Mouse (Mus musculus) midbrain, embryonic 14.5 days (tissue): ENCODE results near the gene Nav1. TPM values are rescaled to one million over a fixed set of nuclear protein-coding genes. Genes with fewer than 3 reads are reported as not detected.

Experiments used
- ATAC-seq: fragments of 200-750 bp; cut with Nextera tagmentation; 2 replicates; pipeline ENCODE4 v1.8.0; 2017; ENCODE audit warnings: moderate number of reproducible peaks, moderate library complexity; ENCODE audit not compliant: low FRiP score, low TSS enrichment
- DNase-seq: peaks from one replicate; pipeline ENCODE4 v3.0.0-alpha.2; 2015
- H3K27ac ChIP-seq: fragments of 300-500 bp; sonication (generic); replicated peaks from 2 replicates; pipeline ENCODE4 v1.5.1; 2014; ENCODE audit warnings: mild to moderate bottlenecking, low read depth, low read length, moderate library complexity
- H3K27me3 ChIP-seq: fragments of 300-500 bp; sonication (generic); 2 replicates; pipeline ENCODE4 v1.6.1; 2014; ENCODE audit warnings: low read length, control low read depth, mixed read lengths; ENCODE audit not compliant: control insufficient read depth, insufficient read depth
- H3K36me3 ChIP-seq: fragments of 300-500 bp; sonication (generic); 2 replicates; pipeline ENCODE4 v1.6.1; 2014; ENCODE audit warnings: low read length, control low read depth; ENCODE audit not compliant: control insufficient read depth, insufficient read depth
- H3K4me1 ChIP-seq: fragments of 300-500 bp; sonication (generic); 2 replicates; pipeline ENCODE4 v1.6.1; 2014; ENCODE audit warnings: mild to moderate bottlenecking, antibody characterized with exemption, low read length, control low read depth; ENCODE audit not compliant: control insufficient read depth, insufficient read depth
- H3K4me2 ChIP-seq: fragments of 300-500 bp; sonication (generic); 2 replicates; pipeline ENCODE4 v1.6.1; 2014; ENCODE audit warnings: mild to moderate bottlenecking, low read length, moderate library complexity
- H3K4me3 ChIP-seq: fragments of 300-500 bp; sonication (generic); replicated peaks from 2 replicates; pipeline ENCODE4 v1.5.1; 2014; ENCODE audit warnings: low read depth, low read length
- H3K9ac ChIP-seq: fragments of 300-500 bp; sonication (generic); replicated peaks from 2 replicates; pipeline ENCODE4 v1.6.1; 2014; ENCODE audit warnings: mild to moderate bottlenecking, low read length, moderate library complexity
- H3K9me3 ChIP-seq: fragments of 300-500 bp; sonication (generic); 2 replicates; pipeline ENCODE4 v1.6.1; 2016; ENCODE audit warnings: low read length, control low read depth, mixed read lengths; ENCODE audit not compliant: control insufficient read depth
- WGBS: fragments of 180-500 bp; shearing (Covaris S2); extraction: QIAGEN DNeasy Blood & Tissue Kit; methylation state at CpG from one replicate; pipeline ENCODE4 v1.1.7; 2014; 5-methylcytosine and 5-hydroxymethylcytosine counted together
- polyA plus RNA-seq: library from polyadenylated mRNA; unstranded; fragments of >200 nt; fragmentation: Nextera tagmentation; extraction: Ambion mirVana; gene quantifications from 2 replicates; pipeline ENCODE4 v1.2.1, GENCODE M21; 2014

The Nav1 gene
- polyA plus RNA-seq, 1 experiment from 2014 or later, result 56.3 TPM

GRCm38 (mm10) chr1:135593560-135594278, 13.4 kb downstream of the Nav1 start:
- H3K9ac ChIP-seq, result no peak overlapping the region
- H3K9me3 ChIP-seq, result no peaks in the 10 kb centered on the region
- no peak overlapping the region for H3K27ac ChIP-seq
- peak; percentile 60 for DNase-seq
- no peak overlapping the region for H3K4me2 ChIP-seq
- H3K4me1 ChIP-seq, result peaks cover 2% of the 10 kb centered on the region; the same call in 1 of the 2 replicates
- no peak for ATAC-seq
- H3K27me3 ChIP-seq, result no peaks in the 10 kb centered on the region
- H3K36me3 ChIP-seq, result no peaks in the 10 kb centered on the region
- WGBS, result 74% methylated on average over 6 of the region's 6 CpGs
- H3K4me3 ChIP-seq, result no peak overlapping the region

GRCm38 (mm10) chr1:135590776-135591175, 16.3 kb downstream of the Nav1 start:
- Histone ChIP-seq H3K27me3 (no peaks in the 10 kb centered on the region), H3K27ac (no peak overlapping the region), H3K9ac (no peak overlapping the region), H3K4me2 (no peak overlapping the region), H3K9me3 (no peaks in the 10 kb centered on the region), H3K36me3 (no peaks in the 10 kb centered on the region), H3K4me3 (no peak overlapping the region), H3K4me1 (peaks cover 19% of the 10 kb centered on the region)
- WGBS, result 82% methylated on average over 9 of the region's 9 CpGs
- no peak for ATAC-seq
- no peak for DNase-seq

DNA sequence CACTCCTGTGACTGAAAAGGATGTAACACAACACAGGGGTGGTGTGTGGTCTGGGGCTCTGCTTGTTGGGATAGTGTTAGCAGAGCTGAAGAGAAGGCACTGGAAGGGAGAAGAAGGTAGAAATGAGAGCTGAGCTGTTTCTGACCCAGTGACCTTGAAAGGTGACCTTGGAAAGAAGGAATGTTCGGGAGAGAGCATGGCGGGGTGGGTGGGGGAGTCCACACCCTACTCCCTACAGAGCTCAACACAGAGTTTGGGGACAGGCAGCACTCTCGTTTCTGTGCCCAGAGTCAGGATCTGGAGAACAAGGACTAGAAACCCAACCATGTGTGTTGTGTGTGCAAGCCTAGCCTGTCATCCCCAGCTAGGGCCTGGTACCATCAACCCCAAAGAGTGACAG, 18.1 kb downstream of the Nav1 start:
- no peaks in the 10 kb centered on the region for H3K27me3 ChIP-seq
- no peak overlapping the region for H3K4me3 ChIP-seq
- 61% methylated on average over 3 of the region's 3 CpGs for WGBS
- H3K4me2 ChIP-seq, result no peak overlapping the region
- ATAC-seq, result no peak
- H3K9me3 ChIP-seq, result no peaks in the 10 kb centered on the region
- H3K27ac ChIP-seq, result 0 out of 2 replicates have a peak overlapping the region, but pooled peaks have one; percentile 68
- H3K9ac ChIP-seq, result no peak overlapping the region
- H3K36me3 ChIP-seq, result no peaks in the 10 kb centered on the region
- H3K4me1 ChIP-seq, result peaks cover 19% of the 10 kb centered on the region
- DNase-seq, result no peak

DNA sequence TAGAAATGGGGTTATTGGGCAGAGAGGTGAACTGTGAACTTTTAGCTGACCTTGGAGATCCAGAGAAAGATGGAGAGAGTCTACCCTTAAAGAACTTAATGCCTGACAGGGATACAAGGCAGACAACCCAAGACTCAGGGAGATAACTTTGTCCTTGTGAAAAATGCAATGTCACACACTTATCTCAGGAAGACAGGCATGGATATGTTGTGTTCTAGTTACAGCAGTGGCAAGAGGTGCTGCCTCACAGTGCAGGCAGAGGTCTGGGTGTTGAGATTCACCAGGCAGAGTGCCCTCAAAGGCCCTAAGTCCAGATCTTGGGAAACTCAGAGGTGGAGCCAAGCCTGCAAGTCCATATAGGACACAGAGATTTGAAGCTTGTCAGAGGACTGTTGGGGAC, 20.2 kb downstream of the Nav1 start:
- DNase-seq (no peak), ATAC-seq (no peak)
- H3K4me3 ChIP-seq, result no peak overlapping the region
- H3K4me2 ChIP-seq, result no peak overlapping the region
- no peaks in the 10 kb centered on the region for H3K9me3 ChIP-seq
- no peak overlapping the region for H3K9ac ChIP-seq
- H3K4me1 ChIP-seq, result peaks cover 32% of the 10 kb centered on the region
- H3K27me3 ChIP-seq, result no peaks in the 10 kb centered on the region
- no peak overlapping the region for H3K27ac ChIP-seq
- no peaks in the 10 kb centered on the region for H3K36me3 ChIP-seq

DNA sequence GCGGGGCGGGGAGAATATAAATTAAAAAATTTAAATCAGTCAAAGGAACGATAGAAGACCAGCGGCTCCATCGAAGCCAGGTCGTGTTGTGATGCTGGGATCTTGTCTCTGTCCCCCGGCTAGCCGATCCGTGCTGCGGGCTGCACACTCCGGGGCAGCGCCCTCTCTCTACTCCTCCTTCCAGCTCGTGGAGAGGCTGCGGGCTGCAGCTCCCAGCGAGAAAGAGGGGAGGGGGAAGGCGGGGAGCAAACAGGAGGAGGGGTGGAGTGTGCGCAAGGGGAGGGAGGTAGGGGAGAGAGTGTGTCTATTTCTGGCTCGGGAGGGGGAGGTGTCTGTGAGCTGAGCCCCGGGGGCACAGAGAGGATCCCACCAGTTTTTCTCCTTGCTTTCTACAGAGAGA, 21.5 kb downstream of the Nav1 start:
- ATAC-seq (peak; percentile 74), DNase-seq (peak; percentile 84)
- Histone ChIP-seq H3K4me2 (peak overlapping the region; percentile 85), H3K27me3 (no peaks in the 10 kb centered on the region), H3K4me1 (peaks cover 45% of the 10 kb centered on the region), H3K36me3 (no peaks in the 10 kb centered on the region), H3K9ac (peak overlapping the region; percentile 88), H3K9me3 (no peaks in the 10 kb centered on the region), H3K4me3 (peak overlapping the region; percentile 74), H3K27ac (peak overlapping the region; percentile 93)
- under 1% methylated on average over 18 of the region's 19 CpGs for WGBS

- Histone ChIP-seq H3K9me3 (no peaks in the 10 kb centered on the region), H3K36me3 (no peaks in the 10 kb centered on the region), H3K4me1 (peaks cover 53% of the 10 kb centered on the region), H3K27ac (peak overlapping the region; percentile 93), H3K4me2 (peak overlapping the region; percentile 85), H3K9ac (peak overlapping the region; percentile 88), H3K4me3 (peak overlapping the region; percentile 74), H3K27me3 (no peaks in the 10 kb centered on the region)
- DNase-seq (peak; percentile 89), ATAC-seq (peak; percentile 74)
- WGBS, result under 1% methylated on average over 71 of the region's 73 CpGs
Measured at GRCm38 (mm10) chr1:135584587-135585541, 22.2 kb downstream of the Nav1 start.

GRCm38 (mm10) chr1:135583678-135584515, 23.2 kb downstream of the Nav1 start:
- ATAC-seq (peak; percentile 0; the same call in 1 of the 2 replicates), DNase-seq (no peak)
- peak overlapping the region; percentile 88 for H3K9ac ChIP-seq
- peak overlapping the region; percentile 93 for H3K27ac ChIP-seq
- peak overlapping the region; percentile 74 for H3K4me3 ChIP-seq
- no peaks in the 10 kb centered on the region for H3K27me3 ChIP-seq
- peak overlapping the region; percentile 85 for H3K4me2 ChIP-seq
- no peaks in the 10 kb centered on the region for H3K9me3 ChIP-seq
- no peaks in the 10 kb centered on the region for H3K36me3 ChIP-seq
- peaks cover 62% of the 10 kb centered on the region for H3K4me1 ChIP-seq
- WGBS, result under 1% methylated on average over 21 of the region's 21 CpGs

DNA sequence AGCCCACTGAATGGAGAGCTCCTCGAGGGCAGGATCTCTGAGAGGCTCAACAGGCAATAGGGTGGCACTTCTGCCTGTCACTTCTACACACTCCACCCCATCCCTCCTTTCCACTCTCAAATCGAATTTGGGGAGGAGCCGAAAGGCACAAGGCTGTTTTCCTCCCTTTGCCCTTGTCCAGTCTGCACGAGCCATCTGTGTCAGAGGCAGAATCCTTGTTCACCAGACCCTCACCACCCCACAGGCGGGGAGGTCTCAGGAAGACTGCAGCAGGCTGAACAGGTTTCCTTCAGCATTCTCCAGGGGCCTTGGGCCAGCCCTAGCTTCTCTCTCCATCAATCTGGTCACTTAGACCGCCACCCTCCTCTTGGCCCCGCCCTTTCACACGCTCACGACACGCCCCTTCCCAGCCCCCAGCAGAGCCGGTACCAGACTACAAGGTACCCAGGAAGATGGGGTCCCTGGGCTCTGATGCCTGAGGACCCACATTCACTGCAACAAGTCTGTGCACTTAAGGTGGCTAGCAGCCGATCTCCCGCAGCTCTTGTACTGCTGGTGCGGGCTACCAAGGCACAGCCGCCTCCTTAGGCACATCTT, 23.9 kb downstream of the Nav1 start:
- Histone ChIP-seq H3K9ac (peak overlapping the region; percentile 88), H3K4me1 (peaks cover 62% of the 10 kb centered on the region), H3K36me3 (peaks cover 5% of the 10 kb centered on the region; the same call in 1 of the 2 replicates), H3K27me3 (no peaks in the 10 kb centered on the region), H3K9me3 (no peaks in the 10 kb centered on the region), H3K4me2 (peak overlapping the region; percentile 85), H3K27ac (peak overlapping the region; percentile 93), H3K4me3 (peak overlapping the region; percentile 74)
- ATAC-seq (peak; percentile 56; the same call in 1 of the 2 replicates), DNase-seq (peak; percentile 83)
- WGBS, result 2% methylated on average over 15 of the region's 15 CpGs
